Mouse (Mus musculus): ENCODE results near the gene Pde4c. TPM values are rescaled to one million over a fixed set of nuclear protein-coding genes. Genes with fewer than 3 reads are reported as not detected.

The Pde4c gene
- polyA plus RNA-seq, 1 experiment from 2014 or later = 0.45 TPM

DNA sequence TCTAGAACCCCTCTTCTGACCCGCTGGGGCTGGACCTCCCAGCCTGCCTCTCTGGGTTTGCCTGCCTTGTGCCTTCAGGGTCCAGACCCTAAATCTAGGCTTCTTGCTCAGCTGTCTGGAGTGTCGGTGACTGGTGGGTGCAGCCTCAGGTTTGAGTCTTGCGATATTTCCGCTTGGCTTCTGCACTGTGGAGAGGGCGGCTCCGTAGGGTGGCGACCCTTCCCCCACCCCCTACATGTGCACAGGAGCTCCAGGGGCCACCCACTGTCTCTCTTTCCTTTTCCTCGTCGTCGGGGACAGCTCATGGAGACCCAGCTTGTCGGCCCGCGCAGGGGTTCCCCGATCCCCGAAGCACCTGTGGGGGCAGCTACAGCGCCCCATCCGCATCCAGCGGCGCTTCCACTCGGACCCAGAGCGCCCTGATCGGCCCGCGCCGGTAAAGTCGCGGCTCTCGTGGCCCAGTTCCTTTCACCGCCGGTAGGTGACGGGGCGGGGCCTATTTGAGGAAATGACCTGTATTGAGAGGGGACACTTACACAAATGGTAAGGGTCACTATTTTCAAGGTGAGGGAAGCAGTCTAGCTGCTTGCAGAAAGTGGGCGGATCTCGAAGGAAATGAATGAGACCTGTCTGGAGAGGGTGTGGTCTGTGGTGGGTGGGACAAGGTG, 6.4 kb downstream of the Pde4c start:
- Histone ChIP-seq H3K9ac (no peak overlapping the region), H3K4me2 (peak overlapping the region; percentile 59), H3K4me1 (0 out of 2 replicates have a peak, but pooled peaks cover 2% of the 10 kb centered on the region), H3K27ac (no peak overlapping the region), H3K27me3 (replicated peaks) (peaks cover 24% of the 10 kb centered on the region; the same call in 1 of the 2 replicates), H3K36me3 (no peaks in the 10 kb centered on the region), H3K9me3 (no peaks in the 10 kb centered on the region), H3K4me3 (replicated peaks) (peak overlapping the region; percentile 32)
- ATAC-seq (ENCODE audit: insufficient read depth, low FRiP score, low read depth) = peak; percentile 25; the same call in 1 of the 2 replicates
- 3% methylated on average over 34 of the region's 34 CpGs for WGBS

DNA sequence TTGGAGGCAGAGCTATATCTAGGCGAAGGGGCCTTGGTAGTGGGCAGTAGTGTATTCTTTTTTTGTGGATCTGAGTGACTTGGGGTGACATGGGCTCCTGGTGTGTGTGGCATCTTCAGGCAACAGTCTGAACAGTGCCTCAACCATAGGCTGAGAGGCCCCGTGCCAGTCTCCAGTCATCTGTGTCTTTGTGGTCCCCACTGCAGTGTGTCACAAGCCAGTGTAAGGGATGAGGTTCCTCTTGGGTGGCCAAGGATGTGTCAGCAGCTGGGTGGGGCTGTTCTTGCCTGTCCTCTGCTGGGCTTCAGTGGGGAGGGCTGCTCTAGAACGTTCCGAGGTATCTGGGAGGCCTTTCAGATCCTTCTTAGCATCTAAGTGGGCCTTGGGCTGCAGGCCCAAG, 7.4 kb downstream of the Pde4c start:
- Histone ChIP-seq H3K9ac (no peak overlapping the region), H3K27ac (no peak overlapping the region), H3K9me3 (no peaks in the 10 kb centered on the region), H3K36me3 (no peaks in the 10 kb centered on the region), H3K4me3 (replicated peaks) (no peak overlapping the region), H3K4me1 (0 out of 2 replicates have a peak, but pooled peaks cover 2% of the 10 kb centered on the region), H3K27me3 (replicated peaks) (peaks cover 24% of the 10 kb centered on the region; the same call in 1 of the 2 replicates), H3K4me2 (no peak overlapping the region)
- 84% methylated on average over 4 of the region's 4 CpGs for WGBS
- no peak for ATAC-seq (ENCODE audit: insufficient read depth, low FRiP score, low read depth)

DNA sequence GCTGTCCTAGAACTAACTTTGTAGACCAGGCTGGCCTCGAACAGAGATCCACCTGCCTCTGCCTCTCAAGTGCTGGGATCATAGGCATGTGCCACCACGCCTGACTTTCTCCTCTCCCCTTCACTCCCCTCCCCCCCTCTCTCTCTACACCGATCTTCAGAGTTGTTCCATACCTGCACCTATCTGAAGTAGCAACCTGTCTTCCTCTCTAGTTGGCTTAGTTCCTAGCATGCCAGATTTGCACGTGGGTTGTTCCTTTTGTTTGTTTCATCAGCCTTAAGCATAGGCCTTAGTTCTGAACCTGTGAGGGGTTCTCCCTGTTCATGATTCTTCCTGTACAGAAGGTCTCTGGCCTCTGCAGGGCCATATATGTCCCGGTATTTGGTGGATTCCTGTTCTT, 14.2 kb downstream of the Pde4c start:
- H3K4me3 ChIP-seq (replicated peaks) = no peak overlapping the region
- no peaks in the 10 kb centered on the region for H3K4me1 ChIP-seq
- H3K27me3 ChIP-seq (replicated peaks) = peaks cover 16% of the 10 kb centered on the region
- ATAC-seq (ENCODE audit: insufficient read depth, low FRiP score, low read depth) = no peak
- H3K27ac ChIP-seq = no peak overlapping the region
- H3K36me3 ChIP-seq = no peaks in the 10 kb centered on the region
- H3K4me2 ChIP-seq = no peak overlapping the region
- 64% methylated on average over 5 of the region's 5 CpGs for WGBS
- no peak overlapping the region for H3K9ac ChIP-seq
- no peaks in the 10 kb centered on the region for H3K9me3 ChIP-seq

DNA sequence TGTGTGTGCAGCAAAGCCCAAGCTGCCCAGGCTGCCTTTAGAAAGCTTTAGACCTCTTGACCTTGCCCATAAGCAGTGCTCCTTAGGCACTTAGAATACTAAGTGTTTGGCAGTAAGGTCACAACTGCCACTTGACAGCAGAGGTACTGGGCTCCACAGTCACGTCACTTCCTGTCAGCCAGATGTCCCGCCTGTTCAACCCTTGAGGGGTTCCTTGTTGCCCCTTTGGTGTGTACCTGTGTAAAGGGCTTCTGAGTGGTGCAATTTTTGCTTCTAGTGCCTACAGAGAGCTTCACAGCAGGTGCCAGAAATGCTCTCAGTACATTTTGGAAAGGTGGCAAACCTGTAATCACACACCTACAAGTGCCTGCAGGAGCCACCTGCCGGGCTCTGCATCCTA, 14.7 kb downstream of the Pde4c start:
- no peak overlapping the region for H3K27ac ChIP-seq
- no peak overlapping the region for H3K4me3 ChIP-seq (replicated peaks)
- no peak overlapping the region for H3K9ac ChIP-seq
- WGBS = 45% methylated on average over 3 of the region's 3 CpGs
- H3K9me3 ChIP-seq = no peaks in the 10 kb centered on the region
- H3K4me2 ChIP-seq = no peak overlapping the region
- no peak for ATAC-seq (ENCODE audit: insufficient read depth, low FRiP score, low read depth)
- H3K27me3 ChIP-seq (replicated peaks) = peaks cover 21% of the 10 kb centered on the region
- H3K4me1 ChIP-seq = peaks cover 4% of the 10 kb centered on the region; the same call in 1 of the 2 replicates
- no peaks in the 10 kb centered on the region for H3K36me3 ChIP-seq

DNA sequence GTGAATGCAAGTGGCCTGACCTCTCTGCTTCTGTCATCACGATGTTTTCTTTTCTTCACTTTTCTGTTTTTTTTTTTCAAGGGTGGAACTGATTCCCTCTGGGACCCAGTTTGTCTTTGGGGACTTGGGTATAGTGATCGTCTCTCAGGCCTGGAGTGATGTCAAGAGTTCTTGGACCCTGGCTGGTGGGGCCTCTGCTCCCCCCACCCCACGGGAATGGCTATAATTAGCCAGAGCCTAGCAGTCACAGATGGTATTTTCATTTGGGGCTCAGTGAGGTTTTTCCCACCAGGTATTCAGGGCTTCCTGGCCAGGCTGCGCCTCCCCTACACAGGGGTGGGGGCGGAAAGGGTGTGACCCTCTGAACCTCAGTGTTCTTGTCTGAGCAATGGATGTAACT, 18.1 kb downstream of the Pde4c start:
- H3K9me3 ChIP-seq = no peaks in the 10 kb centered on the region
- no peak overlapping the region for H3K4me3 ChIP-seq (replicated peaks)
- H3K27me3 ChIP-seq (replicated peaks) = peaks cover 54% of the 10 kb centered on the region
- ATAC-seq (ENCODE audit: insufficient read depth, low FRiP score, low read depth) = no peak
- H3K27ac ChIP-seq = no peak overlapping the region
- H3K4me2 ChIP-seq = no peak overlapping the region
- WGBS = 54% methylated on average over 5 of the region's 5 CpGs
- H3K36me3 ChIP-seq = no peaks in the 10 kb centered on the region
- peaks cover 14% of the 10 kb centered on the region for H3K4me1 ChIP-seq
- H3K9ac ChIP-seq = no peak overlapping the region

DNA sequence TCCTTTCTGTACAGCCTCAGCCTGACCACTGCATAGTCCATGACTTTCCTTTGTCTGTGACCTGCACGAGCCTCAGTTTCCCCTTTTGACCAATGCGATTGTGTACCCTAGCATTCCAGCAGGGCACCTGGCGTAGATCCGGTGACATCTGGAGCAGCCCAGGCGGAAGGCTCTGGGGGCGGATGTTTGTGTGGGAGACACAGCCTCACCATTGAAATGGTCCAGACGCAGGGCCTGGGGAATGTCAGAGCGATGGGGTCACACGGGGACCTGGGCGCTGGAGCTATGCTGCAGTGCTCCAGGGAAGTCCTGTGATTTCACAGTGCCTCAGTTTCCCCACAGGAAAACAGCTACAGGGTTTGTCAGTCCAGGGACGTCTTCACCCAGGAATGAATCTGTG, 18.7 kb downstream of the Pde4c start:
- no peak for ATAC-seq (ENCODE audit: insufficient read depth, low FRiP score, low read depth)
- 46% methylated on average over 11 of the region's 11 CpGs for WGBS
- Histone ChIP-seq H3K27me3 (replicated peaks) (peaks cover 59% of the 10 kb centered on the region), H3K4me1 (peaks cover 14% of the 10 kb centered on the region), H3K4me3 (replicated peaks) (no peak overlapping the region), H3K27ac (no peak overlapping the region), H3K9ac (no peak overlapping the region), H3K36me3 (no peaks in the 10 kb centered on the region), H3K9me3 (no peaks in the 10 kb centered on the region), H3K4me2 (no peak overlapping the region)

DNA sequence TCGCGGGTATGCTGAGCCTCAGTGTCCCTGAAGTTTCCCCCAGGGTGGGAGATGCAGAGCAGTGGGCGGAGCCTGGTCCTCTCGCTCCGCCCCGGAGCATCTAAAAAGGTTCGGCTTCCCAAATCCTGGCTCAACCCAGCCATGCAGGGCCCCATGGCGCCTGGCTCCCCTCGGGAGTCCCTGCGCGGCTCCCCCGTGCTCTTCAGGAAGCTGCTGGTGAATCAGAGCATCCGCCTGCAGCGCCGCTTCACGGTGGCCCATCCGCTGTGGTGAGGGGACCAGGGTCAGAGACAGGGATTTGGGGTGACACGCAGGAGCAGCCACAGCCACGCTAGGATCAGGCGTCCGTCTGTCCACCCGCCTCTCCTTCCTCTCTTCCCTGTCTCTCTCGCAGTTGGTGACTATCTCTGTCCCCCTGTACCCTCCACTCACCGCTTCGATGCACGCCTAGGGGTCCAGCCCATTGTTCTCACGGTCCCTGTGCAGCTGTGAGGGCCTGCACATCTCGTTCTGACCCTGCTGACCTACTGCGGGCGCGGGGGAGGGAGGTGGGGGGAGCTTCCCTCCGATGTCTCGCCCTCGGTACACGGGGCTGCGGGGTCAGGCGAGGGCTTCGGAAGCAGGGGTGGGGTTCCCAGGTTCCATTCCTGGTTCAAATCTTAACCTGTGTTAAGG, 19.6 kb downstream of the Pde4c start:
- WGBS = 6% methylated on average over 38 of the region's 38 CpGs
- peaks cover 67% of the 10 kb centered on the region for H3K27me3 ChIP-seq (replicated peaks)
- no peaks in the 10 kb centered on the region for H3K36me3 ChIP-seq
- no peak overlapping the region for H3K9ac ChIP-seq
- peak overlapping the region; percentile 54 for H3K4me2 ChIP-seq
- H3K27ac ChIP-seq = no peak overlapping the region
- peaks cover 14% of the 10 kb centered on the region for H3K4me1 ChIP-seq
- H3K9me3 ChIP-seq = no peaks in the 10 kb centered on the region
- ATAC-seq (ENCODE audit: insufficient read depth, low FRiP score, low read depth) = no peak
- H3K4me3 ChIP-seq (replicated peaks) = peak overlapping the region; percentile 5; the same call in 1 of the 2 replicates

DNA sequence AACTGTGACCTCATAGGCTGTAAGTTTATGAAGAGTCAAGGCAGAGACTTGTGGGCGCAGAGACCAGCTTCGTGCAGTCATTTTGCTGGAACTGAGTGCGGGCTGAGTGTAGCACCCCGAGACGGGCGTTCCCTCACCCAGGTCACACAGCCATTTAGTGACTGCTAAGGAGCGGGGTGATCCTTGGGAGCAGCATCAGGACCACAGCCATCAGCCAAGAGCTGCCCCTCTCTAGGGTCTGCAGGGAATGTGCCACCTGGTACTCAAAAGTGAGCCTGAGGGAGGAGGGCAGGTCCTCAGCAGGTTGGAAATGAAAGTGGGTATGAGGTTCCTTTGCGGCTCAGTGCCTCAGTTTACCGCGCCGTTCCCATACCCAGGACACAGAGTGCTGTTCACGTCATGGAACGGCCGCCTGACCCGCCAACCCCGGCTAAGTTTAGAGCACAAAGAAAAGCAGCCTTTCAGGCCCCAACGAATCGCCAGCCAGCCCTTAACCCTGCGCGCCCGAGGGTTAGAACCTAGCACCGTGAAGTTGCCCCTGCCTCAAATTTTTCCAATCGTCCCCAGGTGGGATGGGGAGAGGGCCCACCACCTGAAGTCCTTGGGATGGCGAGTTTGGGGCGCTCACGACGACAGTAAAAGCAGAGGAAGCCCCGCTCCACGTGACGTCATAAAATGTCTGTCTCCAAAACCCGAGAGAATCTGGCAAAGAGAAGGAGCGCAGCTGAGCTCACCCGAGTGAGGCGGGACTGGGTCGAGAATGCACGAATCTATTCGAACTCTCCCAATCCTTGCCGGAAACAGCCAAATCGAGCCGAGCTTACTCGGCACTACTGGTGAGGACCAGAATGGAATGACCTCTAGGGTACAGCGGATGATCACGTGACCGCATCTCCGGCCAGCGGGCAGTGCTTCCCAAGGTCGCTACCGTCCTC, 20.4 kb downstream of the Pde4c start:
- no peaks in the 10 kb centered on the region for H3K36me3 ChIP-seq
- H3K9ac ChIP-seq = no peak overlapping the region
- H3K9me3 ChIP-seq = no peaks in the 10 kb centered on the region
- no peak overlapping the region for H3K27ac ChIP-seq
- 5% methylated on average over 48 of the region's 48 CpGs for WGBS
- peak overlapping the region; percentile 54 for H3K4me2 ChIP-seq
- H3K27me3 ChIP-seq (replicated peaks) = peaks cover 67% of the 10 kb centered on the region
- peak overlapping the region; percentile 22 for H3K4me3 ChIP-seq (replicated peaks)
- H3K4me1 ChIP-seq = peaks cover 14% of the 10 kb centered on the region
- ATAC-seq (ENCODE audit: insufficient read depth, low FRiP score, low read depth) = 0 out of 2 replicates have a peak, but pooled peaks have one; percentile 11

DNA sequence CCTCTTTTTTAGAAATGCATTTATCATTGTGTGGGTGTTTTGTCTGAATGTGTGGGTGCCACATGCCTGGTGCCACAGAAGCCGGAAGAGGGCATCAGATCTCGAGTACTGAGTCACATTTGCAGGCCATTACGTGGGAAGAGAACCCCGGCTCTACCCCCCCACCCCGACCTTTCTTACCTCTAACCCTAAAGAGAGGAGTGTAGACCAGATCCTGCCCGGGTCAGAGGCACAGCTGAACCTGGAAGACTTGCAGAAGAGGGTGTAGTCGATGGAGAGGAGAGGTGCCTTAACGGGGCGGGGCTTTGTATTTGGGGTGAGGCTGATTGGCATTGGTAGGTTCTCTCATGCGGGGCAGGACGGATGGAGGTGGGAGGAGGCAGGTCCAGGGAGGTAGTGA, 21.3 kb downstream of the Pde4c start:
- Histone ChIP-seq H3K9me3 (no peaks in the 10 kb centered on the region), H3K27ac (no peak overlapping the region), H3K9ac (no peak overlapping the region), H3K4me1 (peaks cover 14% of the 10 kb centered on the region), H3K36me3 (no peaks in the 10 kb centered on the region), H3K4me3 (replicated peaks) (no peak overlapping the region), H3K27me3 (replicated peaks) (peaks cover 67% of the 10 kb centered on the region), H3K4me2 (no peak overlapping the region)
- WGBS = 48% methylated on average over 11 of the region's 11 CpGs
- ATAC-seq (ENCODE audit: insufficient read depth, low FRiP score, low read depth) = no peak

DNA sequence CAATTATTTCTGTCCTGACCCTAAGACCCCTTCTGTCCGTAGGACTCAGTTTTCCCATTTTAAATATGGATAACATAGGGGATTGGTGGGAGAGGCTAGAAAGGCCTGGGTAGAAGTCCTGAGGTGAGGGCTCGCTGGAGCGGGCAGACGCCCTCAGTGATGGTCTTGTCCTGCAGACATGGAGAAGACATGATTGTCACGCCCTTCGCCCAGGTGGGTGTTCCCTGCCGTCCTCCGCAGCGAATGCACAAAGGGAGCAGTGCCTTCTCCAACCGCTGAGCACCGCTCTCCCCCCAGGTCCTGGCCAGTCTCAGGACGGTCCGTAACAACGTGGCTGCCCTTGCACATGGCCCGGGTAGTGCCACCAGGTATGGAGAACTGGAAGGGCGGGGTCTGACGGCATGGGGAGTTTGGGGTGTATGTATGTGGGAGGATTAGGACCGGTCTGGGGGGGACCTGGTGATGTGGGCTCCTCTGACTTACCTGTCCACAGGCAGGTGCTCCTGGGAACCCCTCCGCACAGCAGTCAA, 22.2 kb downstream of the Pde4c start:
- WGBS = 47% methylated on average over 19 of the region's 19 CpGs
- no peak overlapping the region for H3K27ac ChIP-seq
- peaks cover 14% of the 10 kb centered on the region for H3K4me1 ChIP-seq
- no peaks in the 10 kb centered on the region for H3K36me3 ChIP-seq
- ATAC-seq (ENCODE audit: insufficient read depth, low FRiP score, low read depth) = no peak
- H3K27me3 ChIP-seq (replicated peaks) = peaks cover 67% of the 10 kb centered on the region
- no peak overlapping the region for H3K4me2 ChIP-seq
- no peaks in the 10 kb centered on the region for H3K9me3 ChIP-seq
- H3K9ac ChIP-seq = no peak overlapping the region
- no peak overlapping the region for H3K4me3 ChIP-seq (replicated peaks)

DNA sequence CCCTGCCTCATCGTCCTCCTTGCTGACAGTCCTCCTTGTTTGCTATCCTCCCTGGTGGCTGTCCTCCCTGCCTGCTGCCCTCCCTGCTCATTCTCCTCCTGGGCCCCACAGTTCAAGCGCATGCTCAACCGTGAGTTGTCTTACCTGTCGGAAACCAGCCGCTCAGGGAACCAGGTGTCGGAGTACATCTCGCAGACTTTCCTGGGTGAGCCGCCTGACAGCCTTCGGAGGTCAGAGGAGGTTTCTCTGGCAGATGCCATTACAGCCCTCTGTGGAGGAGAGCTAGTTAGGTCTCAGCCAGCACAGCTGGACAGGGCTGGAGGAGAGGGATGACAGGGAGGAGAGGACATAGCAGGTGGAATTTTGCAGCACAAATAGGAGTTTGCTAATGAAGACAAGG, 23.2 kb downstream of the Pde4c start:
- Histone ChIP-seq H3K27ac (no peak overlapping the region), H3K4me3 (replicated peaks) (no peak overlapping the region), H3K9me3 (no peaks in the 10 kb centered on the region), H3K9ac (no peak overlapping the region), H3K36me3 (no peaks in the 10 kb centered on the region), H3K27me3 (replicated peaks) (peaks cover 67% of the 10 kb centered on the region), H3K4me2 (no peak overlapping the region), H3K4me1 (peaks cover 14% of the 10 kb centered on the region)
- WGBS = 58% methylated on average over 9 of the region's 9 CpGs
- ATAC-seq (ENCODE audit: insufficient read depth, low FRiP score, low read depth) = no peak

Data from stomach, embryonic 15.5 days (tissue).